Mouse (Mus musculus): ENCODE measurements at regions not wholly inside any gene's neighbourhood (a gene's known extent, or its start where the extent isn't known, plus 50 kb on each side); places are given as distances from the start of the nearest gene placed in this dataset.

DNA sequence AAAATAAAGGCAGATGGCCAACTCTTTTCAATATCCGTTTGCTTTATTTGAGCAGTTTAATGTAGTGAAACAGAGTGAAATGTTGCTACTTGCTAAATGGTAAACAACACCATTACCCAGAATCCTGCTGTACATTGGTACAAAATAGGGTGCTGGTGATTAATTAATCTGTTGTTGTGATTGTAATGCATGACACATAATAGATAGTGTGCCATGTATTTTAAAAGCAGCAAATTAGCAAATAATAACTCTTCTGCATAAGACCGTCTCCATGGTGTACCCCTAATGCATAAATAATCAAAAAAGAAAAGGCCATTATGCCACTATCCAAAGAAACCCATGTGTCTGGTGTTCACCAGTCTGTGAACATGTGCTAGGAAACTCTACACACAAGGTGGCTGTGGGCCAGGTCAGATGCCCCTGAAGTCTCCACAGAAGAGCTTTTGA, 457.6 kb upstream of the Fam92a start:
- no peak for DNase-seq (ENCODE audit: inconsistent age in 2 of 2, low spot score in 1 of 2)

DNA sequence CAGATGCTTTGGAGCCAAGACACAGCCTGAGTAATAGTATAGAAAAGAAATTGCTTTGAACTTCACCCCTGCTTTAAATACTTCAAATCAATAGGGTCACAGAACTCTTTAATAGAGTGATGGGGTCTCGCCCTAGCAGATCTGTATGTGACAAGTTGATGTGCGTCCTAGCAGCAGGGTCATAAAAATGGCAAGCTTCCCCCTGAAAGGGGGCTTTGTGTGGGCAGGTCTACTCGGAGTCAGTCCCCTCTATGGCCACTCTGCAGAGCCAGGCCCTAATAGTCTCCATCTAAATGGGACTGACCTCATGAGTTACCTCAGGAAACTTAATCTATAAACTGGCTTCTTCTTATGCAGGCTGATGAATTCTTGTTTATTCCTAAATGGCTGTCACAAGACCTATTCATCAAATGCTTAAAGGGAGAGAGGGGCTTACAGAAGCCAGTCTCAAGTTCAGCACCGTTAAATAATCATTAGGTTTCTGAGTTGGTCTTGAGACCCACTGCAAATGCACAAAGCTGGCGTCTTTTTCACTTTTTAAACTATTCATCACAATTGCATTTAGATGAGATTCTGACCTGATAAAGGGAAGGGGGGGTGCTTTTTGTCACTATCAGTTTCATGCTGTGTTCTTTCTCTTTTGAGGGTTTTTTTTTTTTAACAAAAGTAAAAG, 457.0 kb upstream of the Fam92a start:
- no peak for DNase-seq (ENCODE audit: inconsistent age in 2 of 2, low spot score in 1 of 2)

- no peak for DNase-seq (ENCODE audit: inconsistent age in 2 of 2, low spot score in 1 of 2)
Measured at GRCm38 (mm10) chr4:12627158-12627871, 455.5 kb upstream of the Fam92a start.

GRCm38 (mm10) chr4:12620756-12621270, 449.0 kb upstream of the Fam92a start:
- no peak for DNase-seq (ENCODE audit: inconsistent age in 2 of 2, low spot score in 1 of 2)

- DNase-seq (ENCODE audit: inconsistent age in 2 of 2, low spot score in 1 of 2) = no peak
Measured at GRCm38 (mm10) chr4:12620059-12620755, 448.4 kb upstream of the Fam92a start.

DNA sequence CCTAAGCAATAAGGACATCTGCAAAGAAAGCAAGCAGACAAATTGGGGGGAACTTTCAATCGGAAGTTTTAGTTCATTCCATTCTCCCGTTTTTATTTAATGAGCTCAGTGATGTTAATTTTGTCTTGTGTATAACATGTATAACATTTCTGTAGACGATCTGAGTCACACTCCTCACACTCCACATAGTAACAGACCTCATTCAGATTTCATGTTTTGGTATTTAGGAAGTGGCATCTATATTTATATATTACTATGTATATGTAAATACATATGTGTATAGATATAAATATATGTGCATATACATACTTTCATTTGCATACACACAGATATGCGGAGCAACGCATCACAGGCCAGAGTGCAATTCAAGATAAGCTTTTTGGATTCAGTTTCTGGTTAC, 444.9 kb upstream of the Fam92a start:
- DNase-seq (ENCODE audit: inconsistent age in 2 of 2, low spot score in 1 of 2) = no peak

GRCm38 (mm10) chr4:12611511-12611910, 439.7 kb upstream of the Fam92a start:
- no peak for DNase-seq (ENCODE audit: inconsistent age in 2 of 2, low spot score in 1 of 2)

DNA sequence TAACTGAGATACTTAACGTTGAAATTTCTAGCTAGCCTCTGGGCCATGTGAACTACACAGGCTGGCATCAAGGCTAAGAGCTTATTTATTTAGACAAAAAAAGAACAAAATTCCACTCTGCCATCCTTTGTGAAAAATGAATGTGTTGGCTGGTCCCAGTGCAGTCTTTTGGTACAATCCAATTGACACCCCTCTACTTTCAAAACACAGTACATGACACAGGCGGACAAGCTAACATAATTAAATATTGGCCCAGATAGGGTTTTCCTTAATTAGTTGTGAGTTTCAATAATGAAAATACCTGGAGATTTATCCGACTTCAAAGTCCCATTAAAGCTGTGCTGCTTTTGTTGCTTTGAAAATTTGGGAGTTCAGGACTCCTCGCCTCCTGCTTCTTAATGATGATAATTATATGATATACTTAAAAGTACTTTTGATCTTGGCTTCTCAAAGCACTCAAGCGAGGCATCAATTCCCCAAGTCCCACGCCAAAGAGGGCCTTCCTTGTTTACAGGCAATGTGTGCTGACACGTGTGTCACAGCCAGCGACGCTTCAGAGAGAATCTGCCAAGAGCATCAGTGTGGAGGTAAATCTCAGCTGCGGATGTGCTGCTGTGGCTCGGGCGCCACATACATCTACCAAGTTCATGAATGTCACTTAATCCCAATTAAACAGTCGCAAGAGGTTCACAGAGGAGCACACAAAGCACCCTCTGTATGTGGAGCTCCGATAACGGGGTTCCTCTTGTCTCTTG, 429.5 kb upstream of the Fam92a start:
- no peak for DNase-seq (ENCODE audit: inconsistent age in 2 of 2, low spot score in 1 of 2)

DNA sequence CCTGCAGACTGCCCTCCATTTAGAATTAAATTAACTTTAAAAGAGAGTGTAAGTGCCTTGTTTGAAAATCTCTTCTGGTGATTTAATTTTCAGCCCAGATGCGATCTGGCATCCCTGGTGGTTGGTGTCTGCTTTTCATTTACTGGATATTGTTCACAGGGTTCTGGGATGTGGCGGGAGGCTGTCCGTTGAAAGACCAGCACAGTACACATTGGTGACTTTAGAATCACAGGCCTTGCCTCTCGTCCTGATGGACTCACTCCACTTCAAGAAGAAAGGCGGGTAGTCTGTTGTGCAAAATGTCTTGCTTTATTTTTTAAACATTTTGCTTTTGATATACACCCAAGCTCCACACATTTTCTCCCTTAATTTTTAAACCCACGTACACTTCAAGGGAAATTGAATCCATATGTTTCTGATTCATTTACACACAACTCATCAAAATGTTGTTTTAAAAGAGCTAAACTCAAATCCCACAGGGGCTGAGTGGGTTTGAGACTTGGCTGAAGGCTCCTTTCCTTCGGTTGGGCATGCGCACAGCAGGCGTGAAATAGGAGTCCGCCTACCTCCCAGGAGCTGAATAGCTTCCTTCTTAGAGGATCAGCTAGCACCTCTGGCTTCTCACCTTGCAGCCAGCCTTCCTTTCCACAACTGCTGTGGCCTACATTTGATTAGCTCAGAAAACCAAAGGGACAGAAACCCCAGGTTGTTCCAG, 424.1 kb upstream of the Fam92a start:
- peak; percentile 9 to 42 for DNase-seq (ENCODE audit: inconsistent age in 2 of 2, low spot score in 1 of 2)

GRCm38 (mm10) chr4:12592973-12593372, 421.2 kb upstream of the Fam92a start:
- no peak for DNase-seq (ENCODE audit: inconsistent age in 2 of 2, low spot score in 1 of 2)

GRCm38 (mm10) chr4:12578102-12578501, 406.3 kb upstream of the Fam92a start:
- no peak for DNase-seq (ENCODE audit: inconsistent age in 2 of 2, low spot score in 1 of 2)

- peak; percentile 13 to 53 for DNase-seq (ENCODE audit: inconsistent age in 2 of 2, low spot score in 1 of 2)
Measured at GRCm38 (mm10) chr4:12571881-12572280, 400.1 kb upstream of the Fam92a start.

DNA sequence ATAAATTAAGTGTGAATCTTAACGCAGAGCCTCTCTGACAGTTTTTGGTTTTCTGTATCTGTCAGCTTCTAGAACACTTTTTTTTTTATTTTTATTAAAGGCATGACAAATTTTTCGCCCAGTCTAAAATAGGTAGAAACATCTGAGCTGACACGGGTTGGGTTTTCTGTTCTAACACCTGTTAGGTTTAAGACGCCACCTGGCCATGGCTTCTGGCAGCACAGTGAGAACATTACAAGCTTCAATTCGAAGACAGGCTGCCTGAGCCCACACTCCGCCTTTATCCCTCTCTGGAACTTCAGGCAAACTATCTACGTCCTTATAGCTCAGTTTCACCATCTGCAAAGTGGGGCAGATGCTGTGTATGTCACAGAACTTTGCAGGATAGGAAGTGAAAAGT, 398.9 kb upstream of the Fam92a start:
- no peak for DNase-seq (ENCODE audit: inconsistent age in 2 of 2, low spot score in 1 of 2)

- no peak for DNase-seq (ENCODE audit: inconsistent age in 2 of 2, low spot score in 1 of 2)
Measured at GRCm38 (mm10) chr4:12567643-12568042, 395.8 kb upstream of the Fam92a start.

DNA sequence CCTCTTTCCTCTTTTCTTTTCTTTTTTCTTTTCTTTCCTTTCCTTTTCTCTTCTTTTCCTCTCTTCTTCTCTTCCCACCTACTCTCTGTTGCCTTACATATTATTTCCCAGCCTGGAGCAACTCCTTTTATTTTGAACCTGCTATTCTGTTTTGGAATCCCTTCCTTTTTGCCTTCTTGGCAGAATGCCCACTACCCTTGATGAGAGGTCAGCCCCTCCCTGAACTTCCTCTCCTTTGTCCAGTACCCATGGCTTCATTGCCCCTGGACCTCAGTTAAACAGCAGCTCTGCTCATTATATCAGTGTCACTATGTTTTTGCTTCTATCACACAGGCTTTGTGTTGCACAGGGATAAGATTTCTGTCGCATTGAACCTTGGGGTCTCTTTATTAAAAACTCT, 391.2 kb upstream of the Fam92a start:
- no peak for DNase-seq (ENCODE audit: inconsistent age in 2 of 2, low spot score in 1 of 2)

- DNase-seq (ENCODE audit: inconsistent age in 2 of 2, low spot score in 1 of 2) = no peak
Measured at GRCm38 (mm10) chr4:12560546-12560945, 388.7 kb upstream of the Fam92a start.

DNA sequence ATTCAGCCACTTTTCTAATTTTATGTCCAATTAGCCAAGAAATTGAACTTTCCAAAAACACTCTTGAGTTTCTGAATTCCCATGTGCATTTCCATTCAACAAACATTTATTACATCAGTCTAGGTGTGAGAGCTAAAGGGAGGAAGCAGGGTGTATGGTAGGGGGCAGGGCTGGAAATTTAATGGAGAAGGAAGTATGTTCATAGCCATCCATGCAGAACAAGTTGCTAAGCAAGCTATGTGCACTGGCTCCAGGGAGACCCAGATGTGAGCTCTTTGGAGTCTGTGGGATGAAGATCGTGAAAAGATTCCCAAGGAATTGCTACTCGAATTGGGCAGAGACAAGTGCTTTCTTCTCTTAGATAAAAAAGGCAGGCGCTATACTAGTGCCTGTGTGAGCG, 388.2 kb upstream of the Fam92a start:
- DNase-seq (ENCODE audit: inconsistent age in 2 of 2, low spot score in 1 of 2) = no peak

GRCm38 (mm10) chr4:12557105-12557504, 385.3 kb upstream of the Fam92a start:
- no peak for DNase-seq (ENCODE audit: inconsistent age in 2 of 2, low spot score in 1 of 2)

DNA sequence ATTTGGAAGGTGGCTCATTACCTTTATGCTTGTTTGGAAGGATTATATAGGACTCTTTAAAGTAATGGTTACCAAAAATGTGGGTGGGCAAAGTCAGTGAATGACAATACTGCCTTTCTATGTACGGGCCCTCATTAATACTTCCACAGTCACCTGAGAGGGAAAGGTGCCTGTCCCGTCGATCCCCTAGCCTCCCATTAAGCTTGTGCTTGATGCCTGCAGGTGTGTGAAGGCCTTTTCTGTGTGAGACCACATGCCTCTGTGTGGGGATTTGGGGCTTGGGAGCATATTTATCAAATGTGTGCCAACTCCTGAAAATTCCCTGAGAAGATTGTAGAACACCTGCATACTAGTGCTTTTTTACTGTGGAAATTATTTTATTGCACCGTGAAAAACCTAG, 377.4 kb upstream of the Fam92a start:
- no peak for DNase-seq (ENCODE audit: inconsistent age in 2 of 2, low spot score in 1 of 2)

GRCm38 (mm10) chr4:12543906-12544305, 372.1 kb upstream of the Fam92a start:
- no peak for DNase-seq (ENCODE audit: inconsistent age in 2 of 2, low spot score in 1 of 2)

- DNase-seq (ENCODE audit: inconsistent age in 2 of 2, low spot score in 1 of 2) = no peak
Measured at GRCm38 (mm10) chr4:12541508-12541907, 369.7 kb upstream of the Fam92a start.

Measured in adrenal gland, adult (tissue).